In genomic region chr2:166784376-166784775, GRCm38 (mm10) we compare ENCODE assay signal across 12 mouse cellular contexts. TPM values are rescaled to one million over a fixed set of nuclear protein-coding genes. Genes with fewer than 3 reads are reported as not detected.
DNase-seq lines count a peak whose midpoint lies in the region; ATAC-seq and TF ChIP-seq lines count a peak whose summit lies in the region.
"Had no signal": no experiment of that assay in that cellular context is flagged by ENCODE, and none has a peak within 500 bp of the region (broad histone marks: within the 10 kb centered on the region; RNA-seq: fewer than 3 reads in every experiment).

No protein-coding gene starts in this region.

- H3K4me2 ChIP-seq in forebrain, postnatal 0 days (ENCODE audit: low read depth), result no peak overlapping the region
- no peak overlapping the region for H3K4me2 ChIP-seq in forebrain, embryonic 12.5 days
- H3K4me2 ChIP-seq: heart, embryonic 13.5 days had no signal

- TF ChIP-seq CTCF in forebrain, postnatal 0 days (IDR thresholded peaks at IDR 0.05; ENCODE audit: low read depth), result peak; percentile 47
- peak; percentile 34; the same call in 1 of the 2 replicates for TF ChIP-seq CTCF in liver, adult 2 months (IDR thresholded peaks at IDR 0.05; ENCODE audit: low read depth, low read length)
- TF ChIP-seq CTCF in brain, embryonic 14.5 days (IDR thresholded peaks at IDR 0.05; ENCODE audit: borderline replicate concordance, extremely low read depth, insufficient read depth, insufficient read length), result peak; percentile 35; the same call in 1 of the 2 replicates

- no peak for ATAC-seq in forebrain, postnatal 0 days
- no peak for ATAC-seq in forebrain, embryonic 12.5 days (ENCODE audit: low FRiP score)

- 85% methylated on average over 6 of the region's 6 CpGs for WGBS in forebrain, postnatal 0 days
- 82% methylated on average over 6 of the region's 6 CpGs for WGBS in forebrain, embryonic 12.5 days
- 87% methylated on average over 6 of the region's 6 CpGs for WGBS in liver, adult 2 months

- no peaks in the 10 kb centered on the region for H3K36me3 ChIP-seq in forebrain, postnatal 0 days (ENCODE audit: insufficient read depth)
- H3K36me3 ChIP-seq in forebrain, embryonic 12.5 days (replicated peaks), result no peaks in the 10 kb centered on the region
- no peaks in the 10 kb centered on the region for H3K36me3 ChIP-seq in liver, adult 2 months (ENCODE audit: control insufficient read depth, insufficient read depth, low read length)
- H3K36me3 ChIP-seq: heart, embryonic 13.5 days had no signal

- H3K27me3 ChIP-seq in forebrain, postnatal 0 days (ENCODE audit: insufficient read depth, low read length), result no peaks in the 10 kb centered on the region
- 0 out of 2 replicates have a peak, but pooled peaks cover 9% of the 10 kb centered on the region for H3K27me3 ChIP-seq in forebrain, embryonic 12.5 days
- no peaks in the 10 kb centered on the region for H3K27me3 ChIP-seq in liver, adult 2 months (ENCODE audit: control insufficient read depth, insufficient read depth, low read length)

- TF ChIP-seq POLR2A in liver, adult 2 months (IDR thresholded peaks at IDR 0.05; ENCODE audit: extremely low read depth, insufficient read depth, low read length), result no peak
- no peak for TF ChIP-seq POLR2A in brain, embryonic 14.5 days (IDR thresholded peaks at IDR 0.05; ENCODE audit: borderline replicate concordance, extremely low read depth, insufficient read depth, insufficient read length, poor library complexity, severe bottlenecking)

- no peaks in the 10 kb centered on the region for H3K79me2 ChIP-seq in liver, adult 2 months (ENCODE audit: control insufficient read depth, insufficient read depth, low read length)

- H3K4me3 ChIP-seq in forebrain, postnatal 0 days (ENCODE audit: low read depth, low read length), result no peak overlapping the region
- no peak overlapping the region for H3K4me3 ChIP-seq in forebrain, embryonic 12.5 days (replicated peaks)
- H3K4me3 ChIP-seq in liver, adult 2 months (ENCODE audit: insufficient read depth, low read depth, low read length), result no peak overlapping the region
- H3K4me3 ChIP-seq: heart, embryonic 13.5 days had no signal

- H3K4me1 ChIP-seq in forebrain, postnatal 0 days (ENCODE audit: insufficient read depth), result no peaks in the 10 kb centered on the region
- peaks cover 23% of the 10 kb centered on the region for H3K4me1 ChIP-seq in forebrain, embryonic 12.5 days
- peaks cover 3% of the 10 kb centered on the region for H3K4me1 ChIP-seq in liver, adult 2 months (ENCODE audit: control insufficient read depth, insufficient read depth, low read length)

- no peak overlapping the region for H3K9ac ChIP-seq in forebrain, postnatal 0 days
- no peak overlapping the region for H3K9ac ChIP-seq in forebrain, embryonic 12.5 days
- no peak overlapping the region for H3K9ac ChIP-seq in liver, adult 2 months (ENCODE audit: low read depth, low read length)
- H3K9ac ChIP-seq: heart, embryonic 13.5 days had no signal

- H3K27ac ChIP-seq in forebrain, postnatal 0 days (ENCODE audit: low read depth, low read length), result no peak overlapping the region
- no peak overlapping the region for H3K27ac ChIP-seq in forebrain, embryonic 12.5 days
- H3K27ac ChIP-seq in liver, adult 2 months (replicated peaks; ENCODE audit: insufficient read depth, low read depth, low read length), result no peak overlapping the region
- H3K27ac ChIP-seq: heart, embryonic 13.5 days had no signal

- no peaks in the 10 kb centered on the region for H3K9me3 ChIP-seq in forebrain, postnatal 0 days (ENCODE audit: low read length)
- H3K9me3 ChIP-seq in forebrain, embryonic 12.5 days, result no peaks in the 10 kb centered on the region
- H3K9me3 ChIP-seq: heart, embryonic 13.5 days had no signal

- DNase-seq in forebrain, postnatal 0 days, result no peak
- DNase-seq in liver, adult 2 months (ENCODE audit: extremely low read depth, low read depth, low spot score), result no peak
- DNase-seq in liver (no peak), A20 (ENCODE audit: low read depth, low spot score) (peak; percentile 43)
- DNase-seq in brain, embryonic 14.5 days (ENCODE audit: low read depth), result no peak
- DNase-seq in thymus, postnatal 10 days (ENCODE audit: low spot score in 2 of 2), result no peak
- DNase-seq in right cerebral cortex, postnatal 25 days, result no peak
- DNase-seq: kidney, adult 11 months; left cerebral cortex, postnatal 4 days; lung, postnatal 10 days had no signal

RNA-seq across cellular contexts. Expression of gene Trp53rkb, which starts 8.0 kb away (rescaled TPM):
- 13.2 and 15.2 TPM in 2 replicates for total RNA-seq in forebrain, postnatal 0 days (2014; rRNA removed)
- polyA plus RNA-seq in forebrain, postnatal 0 days (2015; fragmentation: Nextera tagmentation; extraction: Ambion mirVana), result 7.8 and 8.2 TPM in 2 replicates
- polyA plus RNA-seq in forebrain, embryonic 12.5 days (2016; fragmentation: Nextera tagmentation; extraction: Ambion mirVana), result 10.0 and 11.1 TPM in 2 replicates
- 1.5 and 1.8 TPM in 2 replicates for total RNA-seq in liver, adult 2 months (2014; rRNA removed)
- polyA plus RNA-seq in liver, adult 2 months (2012; rRNA removed), result 3.0 and 3.1 TPM in 2 replicates
- polyA plus RNA-seq in brain, embryonic 14.5 days (2012; rRNA removed), result 10.1 and 12.5 TPM in 2 replicates

RNA-seq across cellular contexts. Expression of gene Arfgef2, which starts 21.0 kb away (rescaled TPM):
- 18.9 and 29.5 TPM in 2 replicates for total RNA-seq in forebrain, postnatal 0 days (2014; rRNA removed)
- polyA plus RNA-seq in forebrain, postnatal 0 days (2015; fragmentation: Nextera tagmentation; extraction: Ambion mirVana), result 1.9 and 3.0 TPM in 2 replicates
- 5.3 and 5.8 TPM in 2 replicates for polyA plus RNA-seq in forebrain, embryonic 12.5 days (2016; fragmentation: Nextera tagmentation; extraction: Ambion mirVana)
- 18.3 and 26.0 TPM in 2 replicates for total RNA-seq in liver, adult 2 months (2014; rRNA removed)
- polyA plus RNA-seq in liver, adult 2 months (2012; rRNA removed), result 13.5 and 15.8 TPM in 2 replicates
- 7.6 and 11.4 TPM in 2 replicates for polyA plus RNA-seq in brain, embryonic 14.5 days (2012; rRNA removed)
